Mouse (Mus musculus) E14TG2a.4 (cell line): Measurements from ENCODE around the gene Rab8b.

Source experiments
- H3K27me3 ChIP-seq: 2 replicates; pipeline ENCODE4 v1.6.1; 2014; ENCODE audit warnings: low read length, control low read depth; ENCODE audit not compliant: insufficient read depth
- H3K36me3 ChIP-seq: 2 replicates; pipeline ENCODE4 v1.6.1; 2014; ENCODE audit warnings: low read length, control low read depth; ENCODE audit not compliant: insufficient read depth
- H3K4me1 ChIP-seq: replicated peaks from 2 replicates; pipeline ENCODE4 v1.6.1; 2014; ENCODE audit warnings: low read depth, low read length, control low read depth
- H3K4me3 ChIP-seq: replicated peaks from 2 replicates; pipeline ENCODE4 v1.5.1; 2014; ENCODE audit warnings: mild to moderate bottlenecking, low read length
- H3K9me3 ChIP-seq: 2 replicates; pipeline ENCODE4 v1.6.1; 2014; ENCODE audit warnings: low read length, control low read depth
- CTCF ChIP-seq: conservative IDR thresholded peaks from 2 replicates; pipeline ENCODE4 v1.5.1; 2014; ENCODE audit warnings: low read length
- NANOG ChIP-seq: IDR thresholded peaks from 2 replicates; pipeline ENCODE4 v1.6.1; 2014; ENCODE audit warnings: borderline replicate concordance, low read length, mixed read lengths
- POU5F1 ChIP-seq: IDR thresholded peaks from 2 replicates; pipeline ENCODE4 v1.6.1; 2014; ENCODE audit warnings: low read length, borderline replicate concordance

The Rab8b gene

GRCm38 (mm10) chr9:66912304-66912703 is 7.2 kb downstream of the Rab8b start:
- Histone ChIP-seq H3K36me3 (no peaks in the 10 kb centered on the region), H3K27me3 (peaks cover 6% of the 10 kb centered on the region), H3K4me1 (peaks cover 54% of the 10 kb centered on the region), H3K4me3 (0 out of 2 replicates have a peak overlapping the region, but pooled peaks have one; percentile 10), H3K9me3 (no peaks in the 10 kb centered on the region)
- no peak for TF ChIP-seq NANOG
- no peak for TF ChIP-seq CTCF
- no peak for TF ChIP-seq POU5F1

- no peaks in the 10 kb centered on the region for H3K36me3 ChIP-seq
- H3K9me3 ChIP-seq: no peaks in the 10 kb centered on the region
- H3K4me1 ChIP-seq: peaks cover 61% of the 10 kb centered on the region
- no peak for TF ChIP-seq NANOG
- TF ChIP-seq POU5F1: no peak
- TF ChIP-seq CTCF: no peak
- no peaks in the 10 kb centered on the region for H3K27me3 ChIP-seq
- no peak overlapping the region for H3K4me3 ChIP-seq
Measured at GRCm38 (mm10) chr9:66910677-66911076, 8.8 kb downstream of the Rab8b start.

GRCm38 (mm10) chr9:66909922-66910321 is 9.6 kb downstream of the Rab8b start:
- H3K27me3 ChIP-seq: no peaks in the 10 kb centered on the region
- no peak for TF ChIP-seq CTCF
- H3K36me3 ChIP-seq: no peaks in the 10 kb centered on the region
- peaks cover 57% of the 10 kb centered on the region for H3K4me1 ChIP-seq
- H3K9me3 ChIP-seq: no peaks in the 10 kb centered on the region
- H3K4me3 ChIP-seq: no peak overlapping the region

GRCm38 (mm10) chr9:66907746-66908397 is 11.6 kb downstream of the Rab8b start:
- TF ChIP-seq POU5F1 (no peak), CTCF (no peak), NANOG (no peak)
- no peak overlapping the region for H3K4me3 ChIP-seq
- H3K36me3 ChIP-seq: no peaks in the 10 kb centered on the region
- 0 out of 2 replicates have a peak, but pooled peaks cover 3% of the 10 kb centered on the region for H3K27me3 ChIP-seq
- H3K9me3 ChIP-seq: no peaks in the 10 kb centered on the region
- H3K4me1 ChIP-seq: peaks cover 44% of the 10 kb centered on the region

GRCm38 (mm10) chr9:66907126-66907525 is 12.4 kb downstream of the Rab8b start:
- 0 out of 2 replicates have a peak, but pooled peaks cover 3% of the 10 kb centered on the region for H3K27me3 ChIP-seq
- no peaks in the 10 kb centered on the region for H3K9me3 ChIP-seq
- peaks cover 37% of the 10 kb centered on the region for H3K4me1 ChIP-seq
- no peaks in the 10 kb centered on the region for H3K36me3 ChIP-seq
- no peak overlapping the region for H3K4me3 ChIP-seq
- no peak for TF ChIP-seq CTCF
- no peak for TF ChIP-seq POU5F1
- TF ChIP-seq NANOG: no peak

- TF ChIP-seq NANOG (no peak), POU5F1 (no peak), CTCF (no peak)
- H3K4me1 ChIP-seq: peaks cover 26% of the 10 kb centered on the region
- no peaks in the 10 kb centered on the region for H3K9me3 ChIP-seq
- H3K36me3 ChIP-seq: no peaks in the 10 kb centered on the region
- H3K4me3 ChIP-seq: no peak overlapping the region
- H3K27me3 ChIP-seq: 0 out of 2 replicates have a peak, but pooled peaks cover 3% of the 10 kb centered on the region
Measured at GRCm38 (mm10) chr9:66905990-66906389, 13.5 kb downstream of the Rab8b start.

GRCm38 (mm10) chr9:66899526-66899925 is 20.0 kb downstream of the Rab8b start:
- no peaks in the 10 kb centered on the region for H3K9me3 ChIP-seq
- TF ChIP-seq CTCF (no peak), NANOG (no peak), POU5F1 (no peak)

GRCm38 (mm10) chr9:66899072-66899471 is 20.4 kb downstream of the Rab8b start:
- H3K27me3 ChIP-seq: 0 out of 2 replicates have a peak, but pooled peaks cover 3% of the 10 kb centered on the region
- H3K9me3 ChIP-seq: no peaks in the 10 kb centered on the region
- TF ChIP-seq CTCF: no peak
- TF ChIP-seq POU5F1: no peak
- TF ChIP-seq NANOG: no peak
- peaks cover 41% of the 10 kb centered on the region for H3K4me1 ChIP-seq
- no peak overlapping the region for H3K4me3 ChIP-seq
- no peaks in the 10 kb centered on the region for H3K36me3 ChIP-seq

More at GRCm38 (mm10) chr9:66899526-66899925, 20.0 kb downstream of the Rab8b start:
- Histone ChIP-seq H3K36me3 (no peaks in the 10 kb centered on the region), H3K4me3 (no peak overlapping the region), H3K4me1 (peaks cover 38% of the 10 kb centered on the region), H3K27me3 (0 out of 2 replicates have a peak, but pooled peaks cover 3% of the 10 kb centered on the region)

- no peak for TF ChIP-seq POU5F1
- no peak for TF ChIP-seq CTCF
- TF ChIP-seq NANOG: no peak
- Histone ChIP-seq H3K27me3 (no peaks in the 10 kb centered on the region), H3K9me3 (no peaks in the 10 kb centered on the region), H3K36me3 (no peaks in the 10 kb centered on the region), H3K4me3 (no peak overlapping the region), H3K4me1 (peaks cover 41% of the 10 kb centered on the region)
Measured at GRCm38 (mm10) chr9:66897851-66898250, 21.6 kb downstream of the Rab8b start.
